Mouse (Mus musculus) retina, postnatal 7 days (tissue): ENCODE measurements around the gene Fam170b.

Experiments
- DNase-seq: peaks from one replicate; pipeline ENCODE4 v3.0.0-alpha.2; 2012; ENCODE audit warnings: low read depth, low spot score

The Fam170b gene

DNA sequence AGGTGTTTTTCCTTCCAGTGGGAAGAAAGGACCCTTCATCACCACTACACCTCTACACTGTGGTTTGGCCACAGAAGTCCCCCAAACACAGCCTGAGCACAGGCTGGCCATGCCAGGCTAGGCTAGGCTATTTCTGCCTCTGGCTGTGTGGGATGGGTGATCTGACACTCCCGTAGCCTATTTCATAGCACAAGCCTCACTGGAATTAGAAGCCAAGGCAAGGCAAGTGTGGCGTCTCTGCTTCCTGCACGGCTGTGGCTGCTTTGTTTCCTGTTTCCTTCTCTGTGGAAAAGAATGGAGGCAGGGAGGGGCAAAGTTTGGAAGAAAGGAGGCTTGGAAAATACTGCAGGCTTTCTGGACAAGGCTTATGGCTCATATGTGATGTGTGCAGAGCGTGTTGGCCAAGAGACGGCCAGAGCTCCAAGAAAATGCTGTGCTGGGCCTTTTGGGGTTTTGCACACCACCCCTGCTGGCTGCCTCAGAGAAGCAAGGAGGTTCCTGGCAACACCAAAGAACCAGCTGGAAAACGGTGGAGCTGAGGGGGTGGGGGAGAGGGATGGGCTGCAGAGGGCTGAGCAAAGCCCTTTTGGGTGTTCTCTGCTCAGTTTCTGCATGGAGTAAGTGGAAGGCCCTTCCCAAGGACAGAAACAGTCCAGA, 5.6 kb upstream of the Fam170b start:
- no peak for DNase-seq

DNA sequence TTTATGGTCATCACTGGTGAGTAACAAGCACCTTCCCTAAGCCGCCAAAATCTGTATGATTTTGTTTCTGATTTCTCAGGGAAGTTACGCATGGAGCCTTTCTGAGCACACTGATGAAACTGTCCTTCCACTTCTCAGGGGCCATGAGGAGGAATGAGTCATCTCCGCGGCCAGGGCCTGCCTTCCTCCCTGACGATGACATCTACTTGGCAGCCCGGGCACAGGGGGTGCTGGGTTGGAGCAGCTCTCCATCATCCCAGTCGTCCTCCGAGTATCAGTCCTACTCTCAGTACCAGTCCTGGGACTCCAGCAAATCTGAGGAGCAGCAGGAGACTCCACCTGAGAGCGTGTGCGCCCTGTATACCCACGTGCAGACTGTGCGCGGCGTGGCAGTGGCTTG, 1.4 kb downstream of the Fam170b start:
- DNase-seq, result no peak

DNA sequence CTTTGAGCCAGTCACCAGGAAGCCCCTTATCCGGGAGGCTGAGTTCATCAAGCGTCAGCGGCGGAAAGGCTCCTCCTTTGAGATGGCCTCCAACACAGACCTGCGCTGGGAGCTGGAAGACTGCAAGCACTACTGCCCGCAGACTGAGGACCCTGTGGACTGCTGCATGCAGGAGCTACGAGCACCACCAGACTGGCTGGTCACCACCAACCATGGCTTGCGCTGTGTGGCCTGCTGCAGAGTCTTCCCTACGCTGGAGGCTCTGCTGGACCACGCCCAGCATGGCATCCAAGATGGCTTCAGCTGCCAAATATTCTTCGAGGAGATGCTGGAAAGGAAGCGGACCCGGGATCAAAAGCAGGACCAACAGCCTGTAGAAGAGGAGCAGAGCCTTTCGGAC, 1.8 kb downstream of the Fam170b start:
- DNase-seq, result no peak

DNA sequence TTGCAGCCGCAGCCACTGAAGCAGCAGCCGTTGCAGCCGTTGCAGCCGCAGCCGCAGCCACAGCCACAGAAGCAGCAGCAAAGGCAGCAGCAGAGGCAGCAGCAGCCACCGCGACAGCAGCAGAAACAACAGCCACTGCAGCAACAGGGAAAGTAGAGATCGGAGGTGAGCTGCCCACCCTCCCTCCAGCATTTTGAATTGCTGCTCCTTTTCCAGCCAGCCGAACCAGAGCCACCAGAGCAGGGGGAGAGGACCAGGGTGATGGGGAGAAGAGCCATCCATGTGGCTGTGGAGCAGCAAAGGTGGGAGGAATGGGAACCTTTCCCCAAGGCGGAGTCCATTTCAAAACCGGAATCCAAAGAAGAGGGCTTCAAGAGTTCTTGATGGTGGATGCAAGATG, 2.4 kb downstream of the Fam170b start:
- DNase-seq, result no peak

DNA sequence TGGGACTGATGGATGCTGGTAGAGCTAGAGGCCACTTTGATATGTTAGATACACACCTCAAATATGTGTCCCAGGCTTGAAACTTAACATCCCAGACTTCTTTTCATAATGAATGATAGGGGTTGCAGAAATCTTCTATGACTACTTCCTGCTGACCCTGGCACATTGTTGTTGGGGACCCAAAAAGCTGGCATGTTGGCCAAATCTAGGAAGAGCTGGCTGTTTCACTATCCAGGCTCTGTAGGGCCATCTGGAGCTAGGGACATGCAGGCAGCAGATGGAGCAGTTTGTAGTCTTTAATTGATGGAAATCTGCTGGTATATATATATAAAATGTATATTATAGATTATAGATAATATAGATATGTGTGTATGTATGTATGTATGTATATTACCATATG, 8.3 kb downstream of the Fam170b start:
- DNase-seq, result no peak

DNA sequence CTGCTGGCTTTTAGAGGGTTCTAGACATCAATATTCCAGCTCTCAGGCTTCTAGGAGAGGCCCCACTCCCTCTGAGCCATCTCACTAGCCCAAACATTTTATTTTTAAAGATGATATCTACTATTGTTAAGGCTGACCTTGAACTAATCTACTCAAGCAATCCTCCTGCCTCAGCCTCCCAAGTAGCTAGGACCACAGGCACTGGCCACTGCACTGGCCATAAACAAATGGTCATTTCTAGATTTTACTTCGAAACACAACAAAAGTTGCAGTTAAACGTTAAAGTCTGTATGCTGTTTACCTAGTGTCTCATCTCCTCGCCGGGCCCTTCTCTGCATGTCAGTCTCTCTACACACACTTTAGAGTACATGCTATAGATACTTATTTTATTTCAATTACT, 20.3 kb downstream of the Fam170b start:
- no peak for DNase-seq

DNA sequence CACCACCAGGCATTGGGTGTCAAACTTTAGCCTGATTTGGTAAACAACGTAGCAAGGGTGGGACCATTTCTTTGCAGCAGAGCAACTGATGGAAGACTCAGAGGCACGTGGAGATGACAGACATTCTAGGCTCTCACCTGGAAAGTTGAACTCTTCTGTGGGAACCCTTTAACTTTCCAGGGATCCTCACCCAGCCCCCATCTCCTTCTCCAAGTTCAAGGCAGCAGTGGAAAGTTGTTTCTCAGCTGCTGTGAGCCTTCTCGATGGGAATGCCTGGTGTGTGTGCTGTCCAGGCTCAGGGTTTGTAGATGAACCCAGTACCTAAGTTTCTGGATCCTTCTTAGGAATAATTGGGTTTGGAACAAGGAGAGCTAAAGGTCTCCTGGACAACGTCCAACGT, 22.5 kb downstream of the Fam170b start:
- no peak for DNase-seq

DNA sequence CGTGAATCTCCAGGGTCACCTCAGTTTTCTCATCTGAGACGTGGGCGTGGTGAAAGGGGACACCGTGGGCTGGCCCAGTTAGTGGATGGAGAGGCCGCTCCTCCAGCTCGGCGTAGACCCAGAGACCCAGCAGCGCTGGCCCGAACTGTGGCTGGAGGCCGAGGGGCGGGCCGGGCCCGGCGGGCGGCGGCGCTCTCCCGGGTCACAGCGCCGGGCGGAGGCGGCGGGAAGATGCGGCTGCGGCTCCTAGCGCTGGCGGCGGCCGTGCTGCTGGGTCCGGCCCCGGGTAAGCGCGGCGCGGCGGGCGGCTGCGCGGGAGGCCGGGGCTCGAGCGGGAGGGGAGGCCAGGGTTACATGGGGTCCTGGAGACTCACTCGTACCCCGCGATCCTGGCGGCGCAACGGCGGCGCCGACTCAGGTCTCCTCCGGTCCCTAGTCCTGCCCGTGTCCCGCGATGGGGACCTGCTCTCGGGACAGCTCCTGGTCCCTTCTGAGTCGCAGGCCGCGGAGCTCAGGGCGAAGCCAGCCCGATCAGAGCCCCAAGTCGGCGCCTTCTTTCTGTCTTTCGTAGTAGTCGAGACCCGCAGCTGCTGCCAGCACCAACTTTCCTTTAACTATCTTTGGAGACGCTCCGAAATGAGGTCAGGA, 23.0 kb downstream of the Fam170b start, which contains the start of gene Vstm4:
Gene Vstm4, plus strand, starts transcription at position 76 of the 648 bp plus-strand sequence.
- DNase-seq, result peak; percentile 16

DNA sequence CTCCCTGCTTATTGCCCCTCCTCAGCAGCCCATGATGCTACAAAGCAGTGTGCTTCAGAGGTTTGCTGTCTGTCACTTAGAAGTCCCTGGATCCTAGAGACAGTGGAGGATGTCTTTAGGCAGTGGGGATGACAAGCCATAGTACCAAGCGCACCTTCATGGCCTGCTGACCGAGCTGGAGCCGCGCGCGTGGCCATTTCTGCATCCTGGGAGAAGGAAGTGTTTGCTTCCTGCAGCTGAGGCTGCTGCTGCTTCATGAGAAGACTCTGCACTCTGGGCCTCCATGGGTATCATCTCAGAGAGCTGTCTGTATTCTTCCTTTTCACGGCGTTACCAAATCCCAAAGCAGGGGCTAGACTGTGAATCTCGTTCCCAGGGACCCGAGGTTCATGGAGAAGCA, 24.6 kb downstream of the Fam170b start:
- no peak for DNase-seq

DNA sequence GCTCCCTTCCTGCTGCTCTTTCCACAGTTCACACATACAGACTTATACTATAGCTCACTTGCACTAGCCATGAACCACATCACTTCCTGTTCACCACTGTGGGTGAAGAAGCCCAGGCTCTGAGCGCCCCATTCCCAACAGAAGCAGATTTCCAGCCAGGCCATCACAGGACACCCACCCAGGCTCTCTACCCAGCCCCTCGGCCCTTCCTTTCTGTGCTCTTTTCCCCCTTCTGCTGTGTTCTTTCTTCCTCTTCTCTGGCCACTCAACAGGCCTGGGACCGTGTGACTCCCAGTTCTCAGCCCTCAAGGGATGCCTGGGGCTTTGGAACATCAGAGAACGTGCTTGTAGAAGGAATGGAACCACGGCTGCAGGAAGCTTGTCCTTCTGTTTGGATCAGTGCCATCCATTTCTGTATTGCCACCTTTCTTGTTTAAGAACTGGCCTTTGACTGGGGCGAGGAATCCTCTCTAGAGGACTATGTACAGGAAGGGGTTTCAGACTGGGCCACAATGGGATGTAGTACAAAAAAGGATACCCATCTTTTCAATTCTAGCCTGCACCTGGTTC, 25.3 kb downstream of the Fam170b start:
- no peak for DNase-seq

DNA sequence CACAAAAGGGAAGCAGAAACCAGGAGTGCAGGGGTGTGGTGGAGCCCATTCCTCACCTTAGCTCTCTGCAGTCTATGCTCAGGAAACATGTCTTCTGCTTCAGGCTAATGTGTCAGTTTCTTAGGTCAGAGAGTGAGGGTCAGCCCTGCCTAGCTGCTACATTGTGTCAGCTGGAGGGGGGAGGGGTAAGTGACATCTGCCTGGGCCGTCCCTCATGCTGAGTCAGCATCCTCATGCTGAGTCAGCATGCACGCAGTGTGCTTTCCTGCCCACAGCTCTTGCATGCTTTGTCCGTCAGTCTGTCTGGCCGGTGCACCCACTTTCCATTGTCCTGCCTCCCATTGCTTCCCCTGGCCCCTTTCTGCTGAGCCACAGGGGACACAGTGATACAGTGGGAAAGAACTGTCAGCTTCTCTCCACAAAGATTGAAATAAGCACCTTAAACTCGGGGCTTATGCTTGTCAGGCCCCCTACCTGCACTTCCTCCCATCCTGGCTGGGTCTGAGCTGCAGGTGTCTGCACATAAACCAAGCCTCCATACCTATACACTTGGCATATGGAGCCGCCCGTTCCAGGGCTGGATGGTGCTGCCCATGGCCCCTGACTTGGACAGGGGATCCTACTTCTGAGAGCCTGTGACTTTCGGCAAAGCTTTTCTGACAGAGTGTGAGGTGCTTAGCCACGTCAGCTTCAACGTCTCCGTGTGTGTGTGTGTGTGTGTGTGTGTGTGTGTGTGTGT, 26.2 kb downstream of the Fam170b start:
- DNase-seq, result peak; percentile 6

DNA sequence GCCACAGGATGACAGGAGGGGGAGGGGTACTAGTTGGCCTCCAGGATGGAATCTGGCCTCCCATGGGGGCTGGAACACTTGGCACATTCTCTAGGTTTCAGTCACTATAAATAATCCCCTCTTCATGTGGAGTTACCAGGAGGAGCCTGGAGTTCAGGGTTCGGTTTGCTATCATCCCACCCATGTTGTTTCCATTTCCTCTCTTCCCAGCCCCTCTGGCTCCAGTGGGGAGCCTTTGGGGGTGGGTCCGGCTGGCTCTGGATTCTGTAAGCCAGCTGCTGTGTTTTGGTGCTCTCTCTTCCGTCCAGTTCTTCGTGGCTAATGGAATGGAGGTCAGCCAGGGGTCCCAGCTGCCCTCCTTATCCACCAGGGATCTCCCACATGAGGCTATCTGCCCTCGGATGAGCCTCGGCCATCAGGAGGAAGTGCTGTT, 27.4 kb downstream of the Fam170b start:
- DNase-seq, result peak; percentile 1

DNA sequence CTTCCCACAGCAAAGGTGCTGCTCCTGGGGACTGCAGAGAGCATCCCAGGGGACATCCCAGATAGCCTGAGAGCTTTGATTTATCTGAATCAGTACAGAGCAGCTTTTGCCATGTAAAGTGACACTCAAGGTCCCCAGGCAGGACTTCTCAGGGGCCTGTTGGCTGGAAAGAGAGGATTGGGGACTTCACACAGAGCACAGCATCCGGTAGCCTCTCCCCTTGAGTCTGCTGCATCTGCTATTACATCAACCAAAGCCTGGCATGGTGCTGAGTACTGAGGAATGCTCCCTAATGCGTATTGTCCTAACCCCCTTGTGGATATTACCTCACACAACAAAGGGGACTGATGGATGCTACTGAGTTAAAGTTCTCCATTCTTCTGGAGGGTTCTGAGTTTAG, 27.9 kb downstream of the Fam170b start:
- no peak for DNase-seq

DNA sequence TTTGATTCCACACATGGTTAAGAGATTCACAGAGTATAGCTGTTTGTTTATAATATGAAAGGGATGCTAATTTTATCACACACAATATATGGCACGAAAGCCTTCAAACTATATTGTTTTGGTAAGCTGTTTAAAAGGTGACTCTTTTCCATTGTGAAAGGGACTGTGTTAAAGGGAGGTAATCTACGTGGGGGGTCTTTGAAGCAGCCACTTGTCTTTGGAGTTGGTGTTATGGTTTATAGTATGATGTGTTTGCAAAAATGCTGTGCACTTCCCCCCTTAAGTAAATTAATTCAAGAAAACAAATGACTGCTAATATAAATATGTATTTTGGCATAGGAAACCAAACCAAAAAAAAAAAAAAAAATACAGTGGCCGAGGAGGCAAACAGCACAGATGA, 31.6 kb downstream of the Fam170b start:
- DNase-seq, result no peak

DNA sequence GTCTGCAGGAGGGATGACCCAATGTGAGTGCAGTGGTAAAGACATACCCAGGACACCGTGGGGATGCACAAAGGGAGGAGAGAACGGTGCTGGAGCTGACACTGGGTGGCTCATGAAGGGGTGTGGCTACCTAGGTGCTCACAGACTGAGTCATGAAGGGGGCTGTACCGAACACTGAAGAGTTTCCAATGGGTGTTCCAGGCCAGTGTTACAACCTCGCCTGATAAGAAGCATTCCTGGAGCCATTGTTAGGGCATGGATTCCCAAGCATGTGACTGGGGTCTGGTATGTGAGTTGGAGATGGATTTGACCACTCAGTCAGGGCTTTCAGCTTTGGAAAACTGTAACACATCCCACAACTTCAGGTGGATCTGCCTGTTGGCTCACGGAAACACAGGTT, 38.2 kb downstream of the Fam170b start:
- DNase-seq, result no peak

DNA sequence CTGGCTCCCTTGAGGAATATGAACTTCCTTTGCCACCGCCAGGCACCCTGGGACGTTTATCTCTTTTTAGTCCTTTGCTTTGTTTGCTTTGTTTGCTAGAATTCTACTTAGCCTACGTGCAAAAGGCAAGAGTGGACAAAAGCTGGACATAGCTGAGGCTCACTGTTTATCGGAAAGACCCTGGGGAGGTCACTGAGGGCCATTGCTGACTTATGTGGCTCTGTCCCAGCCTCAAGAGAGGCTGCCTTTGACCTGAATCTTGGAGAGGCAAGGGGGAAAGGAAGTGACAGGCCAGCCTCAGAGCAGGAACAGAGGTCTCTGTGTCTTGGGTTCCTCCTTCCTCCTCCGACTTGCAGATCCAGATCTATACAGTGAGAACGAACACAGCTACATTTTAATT, 43.8 kb downstream of the Fam170b start:
- DNase-seq, result no peak

DNA sequence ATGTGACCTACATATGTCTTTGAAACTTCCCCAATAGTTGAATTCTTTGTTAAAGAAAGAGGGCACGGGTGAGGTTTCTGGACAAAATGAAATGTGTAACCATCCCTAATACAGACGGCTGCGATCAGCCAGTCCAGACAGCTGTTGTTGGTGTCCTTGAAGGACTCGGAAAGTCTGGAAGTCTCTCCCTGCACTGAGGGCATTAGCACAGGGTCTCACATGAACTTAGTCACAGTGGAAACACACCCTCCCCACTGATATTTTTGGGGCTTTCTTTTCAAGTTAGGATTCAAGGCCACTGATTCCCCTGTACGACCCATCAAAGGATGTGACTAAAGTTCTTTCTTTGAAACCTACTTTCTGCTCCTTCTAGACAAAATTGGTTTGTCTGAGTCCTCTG, 46.6 kb downstream of the Fam170b start:
- no peak for DNase-seq

DNA sequence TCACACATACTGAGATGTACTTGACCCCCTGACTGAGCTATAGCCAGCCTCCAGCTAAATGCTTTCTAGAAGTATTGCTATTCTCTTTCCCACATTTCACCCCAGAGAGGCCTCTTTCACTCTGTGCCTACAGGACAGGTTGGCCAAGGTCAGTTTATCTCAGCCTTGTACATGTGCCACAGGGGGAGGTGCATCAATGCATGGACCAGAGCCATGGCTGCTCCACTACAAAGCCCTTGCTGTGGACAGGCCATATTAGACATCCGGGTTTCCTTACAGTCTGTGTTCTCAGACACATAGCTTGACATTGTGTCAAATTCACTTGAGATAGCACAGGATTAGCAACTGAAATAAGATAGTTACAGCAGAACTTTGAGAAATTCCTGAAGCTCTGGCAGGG, 47.9 kb downstream of the Fam170b start:
- no peak for DNase-seq
